Mouse (Mus musculus) heart, postnatal 10 days (tissue): Measurements from ENCODE around the gene Creld2. TPM values are rescaled to one million over a fixed set of nuclear protein-coding genes. Genes with fewer than 3 reads are reported as not detected.

Experiments
- DNase-seq, 2 experiments: peaks; one replicate each; pipeline ENCODE4 v3.0.0; 2021
- intact Hi-C: fragments of 180-260 bp; cut with DNase I; formaldehyde crosslinking; loops from one replicate; pipeline ENCODE4 v1.15.1; 2025
- total RNA-seq, 2 experiments: library from RNA; stranded (reverse); gene quantifications; 2 replicates each; pipeline ENCODE4 v1.2.3; 2021

The Creld2 gene
- total RNA-seq, 2 experiments from 2014 or later, result 16.8 to 20.3 TPM

DNA sequence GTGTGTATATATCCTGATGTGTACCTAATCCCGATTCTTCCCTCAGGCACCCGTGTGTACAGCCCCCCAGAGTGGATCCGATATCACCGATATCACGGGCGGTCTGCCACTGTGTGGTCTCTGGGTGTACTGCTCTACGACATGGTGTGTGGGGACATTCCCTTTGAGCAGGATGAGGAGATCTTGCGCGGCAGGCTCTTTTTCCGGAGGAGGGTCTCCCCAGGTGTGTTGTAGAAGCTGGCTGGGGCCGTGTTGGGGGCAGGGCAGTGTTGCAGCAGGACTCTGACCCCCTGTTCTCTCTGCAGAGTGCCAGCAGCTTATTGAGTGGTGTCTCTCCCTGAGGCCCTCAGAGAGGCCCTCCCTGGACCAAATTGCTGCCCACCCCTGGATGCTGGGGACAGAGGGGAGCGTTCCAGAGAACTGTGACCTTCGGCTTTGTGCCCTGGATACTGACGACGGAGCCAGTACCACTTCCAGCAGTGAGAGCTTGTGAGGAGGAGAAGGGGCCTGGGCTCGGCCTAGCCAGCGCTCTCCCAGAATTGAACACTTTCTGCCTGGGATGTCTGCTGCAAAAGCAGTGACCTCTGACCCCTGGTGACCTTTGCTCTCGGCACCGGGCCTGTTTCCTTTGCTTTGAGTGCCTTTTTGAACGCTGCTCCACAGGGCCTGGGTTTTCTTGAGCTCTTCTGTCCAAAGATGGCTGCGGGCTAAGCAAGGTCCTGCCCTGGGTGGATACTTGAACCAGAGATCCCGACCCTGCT is 45.0 kb downstream of the Creld2 start:
- no peak for DNase-seq
- intact Hi-C loops, result no loop called here

- intact Hi-C loops, result no loop called here
- DNase-seq, result no peak
These were observed 45.6 kb downstream of the Creld2 start for GRCm38 (mm10) chr15:88865061-88865460.

GRCm38 (mm10) chr15:88865888-88866695 is 46.6 kb downstream of the Creld2 start:
- intact Hi-C loops, result no loop called here
- no peak for DNase-seq

DNA sequence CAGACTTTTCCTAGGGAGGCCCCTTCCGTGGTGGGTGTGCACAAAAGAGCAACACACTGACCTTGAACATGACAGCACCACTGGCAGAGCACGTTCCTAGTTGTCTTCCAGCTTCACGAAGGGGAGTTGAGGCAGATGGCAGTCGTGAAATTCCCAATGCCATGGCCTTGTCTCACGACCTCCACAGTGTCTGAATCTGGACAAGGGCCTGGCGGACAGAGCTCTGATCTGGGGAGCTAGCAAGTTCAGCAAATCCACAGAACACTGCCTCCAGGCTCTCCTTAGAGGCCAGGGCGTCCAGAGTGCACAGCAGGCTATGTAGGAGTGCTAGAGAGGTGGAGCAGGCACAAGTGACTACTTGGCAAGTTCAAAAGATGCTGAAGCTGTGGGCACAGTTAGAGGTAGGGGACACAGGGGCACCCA is 47.5 kb downstream of the Creld2 start:
- intact Hi-C loops, result no loop called here
- DNase-seq, result no peak

DNA sequence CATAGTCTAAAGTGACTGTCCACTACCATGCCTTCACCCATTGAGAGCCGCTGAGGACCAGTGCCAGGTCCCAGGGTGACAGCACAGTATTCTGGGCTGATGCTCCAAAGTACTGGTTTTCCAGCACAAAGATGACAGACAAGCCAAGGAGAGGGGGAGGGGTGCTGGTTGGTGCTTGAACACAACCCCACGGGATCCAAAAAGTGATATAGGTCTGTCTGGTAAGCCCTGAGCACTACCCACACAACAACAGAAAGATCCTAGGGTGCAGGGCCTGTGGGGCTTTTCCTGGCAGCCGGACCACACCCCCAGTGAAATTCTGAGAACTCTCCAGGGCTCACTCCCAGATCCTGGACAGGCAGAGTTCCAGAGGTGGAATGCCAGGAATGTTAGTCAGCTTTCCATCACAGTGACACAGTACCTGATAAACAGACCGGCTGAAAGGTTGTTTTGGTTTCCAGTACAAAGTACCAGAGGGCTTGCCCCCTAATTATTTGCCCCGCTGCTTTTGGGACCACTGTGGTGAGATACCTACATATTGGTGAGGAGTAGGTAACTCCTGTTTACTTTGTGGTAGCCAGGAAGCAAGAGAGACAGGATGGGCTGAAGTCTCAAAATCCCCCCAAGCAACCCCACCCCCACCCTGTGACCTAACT is 48.0 kb downstream of the Creld2 start:
- intact Hi-C loops, result no loop called here
- DNase-seq, result peak; percentile 92

DNA sequence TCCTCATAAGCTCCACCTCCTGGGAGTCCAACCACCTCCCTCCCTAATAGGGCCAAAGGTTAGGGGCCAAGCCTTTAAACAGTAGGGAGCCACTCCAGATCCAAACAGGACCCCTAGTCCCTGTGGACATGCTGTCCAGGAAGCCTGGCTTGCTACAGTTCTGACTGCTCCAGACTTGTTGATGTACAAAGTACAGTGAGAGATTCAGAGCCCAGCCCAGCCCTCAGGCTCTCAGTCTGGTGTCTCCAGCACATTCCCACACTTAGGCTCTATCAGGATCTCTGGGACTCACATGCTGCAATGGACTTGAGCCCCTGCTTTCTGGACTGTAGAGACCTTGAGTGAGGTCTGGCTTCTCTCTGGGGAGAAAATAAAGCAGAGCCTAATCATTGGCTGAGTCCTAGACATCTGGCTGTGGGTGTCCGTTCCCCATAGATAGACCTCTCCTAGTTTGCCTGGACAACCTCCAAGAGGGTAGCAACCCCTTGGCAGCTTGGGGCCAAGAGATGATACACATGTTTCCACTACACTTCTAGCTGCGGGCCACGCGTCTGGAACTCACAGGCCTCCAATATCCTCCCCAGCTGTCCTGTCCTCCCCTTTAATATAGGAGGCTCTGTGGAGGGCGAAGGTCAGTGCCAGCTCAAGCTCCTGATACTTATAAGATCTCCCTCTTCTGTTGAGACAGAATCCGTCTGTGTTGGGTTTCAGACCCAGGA is 48.7 kb downstream of the Creld2 start:
- intact Hi-C loops, result no loop called here
- DNase-seq, result peak; percentile 76 to 77

- no peak for DNase-seq
- intact Hi-C loops, result no loop called here
These were observed 51.2 kb downstream of the Creld2 start for GRCm38 (mm10) chr15:88870418-88871185.

DNA sequence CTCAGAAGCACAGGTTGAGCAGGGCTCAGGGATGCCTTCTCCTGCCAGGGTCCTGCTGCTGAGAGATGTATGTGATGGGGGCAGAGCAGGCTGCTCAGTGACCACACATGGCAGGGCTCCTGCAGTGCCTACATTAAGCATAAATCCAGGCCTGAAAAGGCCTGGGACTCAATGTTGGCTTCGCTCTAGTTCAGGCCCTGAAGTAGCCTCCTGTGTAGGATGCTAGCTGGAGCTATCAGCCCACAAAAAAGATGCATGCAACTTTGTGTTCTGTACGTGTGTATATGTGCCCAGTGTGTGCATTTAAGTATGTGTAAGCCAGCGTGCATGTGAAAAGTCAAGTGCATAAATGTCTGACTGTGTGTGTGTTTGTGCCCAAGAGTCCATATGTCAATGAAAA is 54.6 kb downstream of the Creld2 start:
- intact Hi-C loops, result no loop called here
- no peak for DNase-seq

DNA sequence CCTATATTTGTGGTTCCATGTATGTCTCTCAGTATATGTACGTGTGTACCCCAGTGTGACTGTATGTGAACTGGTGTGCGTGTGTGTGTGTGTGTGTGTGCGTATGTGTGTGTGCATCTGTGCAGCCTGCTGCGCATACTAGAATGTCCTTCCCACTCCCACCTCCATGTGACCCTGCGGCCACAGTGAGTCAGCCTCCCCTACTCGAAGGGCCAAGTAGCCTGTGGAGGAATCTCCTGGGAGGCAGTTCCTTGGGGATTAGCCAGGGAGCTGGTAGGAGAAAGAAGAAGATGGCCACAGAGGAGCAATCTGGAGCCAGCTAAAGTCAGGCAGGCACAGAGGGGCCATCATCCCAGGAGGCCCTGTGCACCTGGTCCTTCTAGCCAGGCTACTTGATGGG is 55.0 kb downstream of the Creld2 start:
- intact Hi-C loops, result no loop called here

GRCm38 (mm10) chr15:88875625-88876081 is 56.2 kb downstream of the Creld2 start:
- intact Hi-C loops, result loop anchor here (1.0 kb wide), 2 partner anchors 46 to 47 kb away; no protein-coding TSS in a partner anchor
- peak in 1 of 2 experiments; percentile 39 for DNase-seq

More for the DNA sequence above, 55.0 kb downstream of the Creld2 start:
- no peak for DNase-seq

Other genes starting within 250 kb of the Creld2 start
- gene Zdhhc25, start 219.3 kb upstream of the Creld2 start, total RNA-seq, result not detected
- 10 to 100 TPM; 38.6 to 39.6 TPM for gene Brd1, start 85.4 kb upstream of the Creld2 start, total RNA-seq
- 10 to 100 TPM; 10.9 to 12.6 TPM for gene Zbed4, start 68.0 kb upstream of the Creld2 start, total RNA-seq
- gene Alg12, start 328 bp upstream of the Creld2 start, total RNA-seq, result 1 to 10 TPM; 8.6 to 8.8 TPM
- gene Pim3, start 42.5 kb downstream of the Creld2 start, total RNA-seq, result 10 to 100 TPM; 49.8 to 85.5 TPM
- gene Ttll8, start 134.8 kb downstream of the Creld2 start, total RNA-seq, result not detected
- not detected for gene Mlc1, start 159.4 kb downstream of the Creld2 start, total RNA-seq
- gene Mov10l1, start 163.3 kb downstream of the Creld2 start, total RNA-seq, result 10 to 100 TPM; 80.4 to 85.6 TPM
- gene Panx2, start 240.1 kb downstream of the Creld2 start, total RNA-seq, result 1 to 10 TPM; 1.1 to 1.2 TPM